Mouse (Mus musculus): ENCODE measurements at regions not wholly inside any gene's neighbourhood (a gene's known extent, or its start where the extent isn't known, plus 50 kb on each side); places are given as distances from the start of the nearest gene placed in this dataset.
"Not testable (repeated sequence)": the region's sequence is repeated elsewhere in the genome, so short reads cannot be mapped to it uniquely, and the experiment has no call there.

DNA sequence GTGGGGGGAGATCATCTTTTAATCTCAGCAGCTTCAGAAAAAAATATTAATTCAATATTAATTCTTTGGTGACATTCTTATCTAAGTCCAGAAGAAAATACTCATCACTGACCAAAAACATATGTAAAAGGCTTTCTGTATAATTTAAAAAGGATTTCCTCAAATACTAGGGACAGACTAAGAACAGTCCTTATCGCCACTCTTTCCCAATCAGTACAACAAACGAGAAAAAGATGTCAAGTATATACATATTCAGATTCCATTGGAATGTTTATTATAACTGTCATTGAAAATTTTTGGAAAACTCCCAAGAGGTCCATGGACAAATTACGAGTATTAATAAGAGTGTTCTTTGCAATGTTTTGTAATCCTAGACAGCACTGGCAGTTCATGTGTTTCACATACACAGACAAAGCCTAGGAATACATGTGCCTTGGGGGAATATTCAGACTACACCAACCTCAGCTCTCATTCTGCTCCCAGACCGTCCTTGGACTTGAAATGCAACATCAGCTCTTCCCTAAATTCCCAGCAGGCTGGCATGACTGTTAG is 270.4 kb upstream of the Dcbld2 start:
- no peak for DNase-seq (ENCODE audit: low read depth)

DNA sequence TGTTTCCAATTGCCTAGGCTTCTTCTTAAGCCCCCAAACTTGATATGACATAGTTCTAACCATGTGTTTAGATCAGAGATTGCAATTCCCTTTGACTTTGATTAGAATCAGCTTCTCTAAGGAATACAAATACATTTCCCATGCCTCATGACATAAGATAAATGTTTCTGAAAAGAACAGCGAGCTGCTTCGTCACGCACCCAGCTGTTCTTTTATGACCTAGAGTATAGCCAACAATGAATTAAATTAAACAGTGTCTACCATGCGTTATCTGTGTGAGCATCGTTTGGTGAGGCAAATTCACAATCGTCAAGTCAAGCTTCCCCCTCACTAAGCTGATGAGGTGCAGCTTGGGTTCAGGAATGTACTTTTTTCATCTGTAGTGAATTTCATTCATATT is 261.8 kb upstream of the Dcbld2 start:
- no peak for DNase-seq (ENCODE audit: low read depth)

DNA sequence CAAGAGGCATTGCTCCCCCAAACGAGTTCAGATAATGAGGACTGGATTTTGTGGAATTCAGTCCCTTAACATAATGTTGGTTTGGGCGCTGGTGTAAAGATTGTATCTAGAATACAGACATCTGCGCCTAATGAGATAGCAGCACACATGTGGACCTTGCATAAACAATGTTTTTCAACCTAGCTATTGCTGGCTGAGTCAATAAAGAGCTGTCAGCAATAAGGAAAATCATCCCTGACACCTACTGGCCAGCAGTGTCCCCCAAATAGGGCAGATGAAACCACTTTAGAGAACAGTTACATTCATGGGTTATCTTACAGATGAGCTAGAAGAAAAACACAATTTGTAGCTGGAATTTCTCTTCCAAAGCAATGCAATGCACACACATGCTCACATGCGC is 252.7 kb upstream of the Dcbld2 start:
- DNase-seq (ENCODE audit: low read depth), result no peak

DNA sequence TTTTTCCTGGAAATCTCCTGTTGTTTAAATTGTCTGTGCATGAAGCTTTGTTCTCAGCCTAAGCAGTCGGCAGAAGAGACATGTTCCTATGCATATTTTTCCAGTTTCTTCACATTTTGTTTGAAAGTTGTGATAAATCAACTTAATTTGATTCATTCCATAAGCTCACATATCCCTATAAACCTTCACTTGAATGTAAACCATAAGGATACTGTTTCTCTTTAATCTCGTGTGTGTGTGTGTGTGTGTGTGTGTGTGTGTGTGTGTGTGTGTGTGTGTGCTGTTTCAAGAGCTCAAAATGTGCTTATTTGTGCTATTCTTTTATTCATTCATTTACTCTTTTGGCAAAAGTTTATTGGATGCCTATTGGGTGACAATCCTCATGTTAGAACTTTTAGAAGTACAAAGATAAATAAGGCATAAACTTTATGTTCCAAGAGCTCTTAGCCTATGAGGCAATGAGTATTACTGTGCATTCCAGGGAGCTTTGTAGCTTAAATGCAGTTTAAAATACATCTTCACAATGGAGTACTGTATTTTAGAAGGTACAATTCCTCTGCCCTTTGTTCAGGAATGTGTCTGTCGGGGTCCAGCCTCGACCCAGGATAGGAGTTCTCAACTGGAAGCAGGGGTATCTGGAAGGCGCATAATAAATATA is 229.4 kb upstream of the Dcbld2 start:
- no peak for DNase-seq (ENCODE audit: low read depth)

DNA sequence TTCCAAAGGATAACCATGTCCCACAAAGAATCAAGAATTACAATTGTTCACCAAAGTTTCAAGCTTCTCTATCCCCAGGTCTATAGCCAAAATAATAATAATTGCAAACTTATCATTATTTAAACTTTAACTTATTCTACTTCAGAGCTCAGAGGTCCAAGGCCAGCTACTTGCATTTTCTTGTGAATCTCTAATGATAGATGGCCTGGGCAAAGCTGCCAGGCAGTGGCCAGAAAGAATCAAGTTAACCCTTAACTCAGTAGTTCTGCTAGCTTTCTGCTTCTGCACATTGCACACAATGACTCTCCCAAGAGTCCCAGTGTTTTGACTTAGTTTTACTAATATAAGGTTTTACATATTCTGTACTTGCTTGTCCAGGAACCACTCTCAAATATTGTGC is 228.3 kb upstream of the Dcbld2 start:
- DNase-seq (ENCODE audit: low read depth), result not testable (repeated sequence)

DNA sequence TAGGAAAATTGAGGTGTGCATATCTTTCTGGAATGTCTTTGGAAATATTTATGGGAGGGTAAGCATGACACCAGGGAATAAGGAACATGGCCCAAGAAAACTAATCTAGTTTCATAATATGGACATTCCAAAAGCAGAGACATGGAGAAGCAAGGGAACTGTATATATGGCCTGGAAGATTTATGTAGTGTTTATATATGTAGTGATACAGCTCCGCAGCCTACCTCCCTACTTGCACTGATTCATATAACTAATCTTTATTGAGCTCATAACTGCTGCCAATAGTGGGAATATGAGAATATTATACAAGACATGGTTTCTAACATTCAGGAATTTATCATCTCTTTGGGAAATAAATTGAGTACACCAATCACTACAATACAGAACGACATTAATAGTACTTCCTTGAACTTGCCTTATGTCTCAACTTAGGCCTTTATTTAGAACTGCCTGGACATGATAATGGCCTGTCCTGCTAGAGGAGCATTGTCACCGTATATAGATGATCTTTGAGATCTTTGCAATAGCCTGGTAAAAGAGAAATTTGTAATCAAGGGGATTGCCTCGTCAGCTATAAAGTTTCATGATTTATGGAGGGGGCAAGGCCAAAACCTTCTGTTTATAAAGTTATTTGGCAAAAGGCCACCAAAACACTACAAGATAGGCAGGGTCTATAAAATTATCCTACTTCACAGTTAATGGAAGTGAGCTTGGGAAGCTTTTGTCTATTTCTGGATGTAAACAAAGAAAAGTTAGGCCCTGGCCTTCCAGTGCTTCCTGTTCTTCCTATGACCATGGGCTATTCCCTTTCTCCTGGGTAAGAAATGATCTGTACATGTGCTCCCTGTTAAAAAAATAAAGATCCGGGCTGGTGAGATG is 213.4 kb upstream of the Dcbld2 start:
- DNase-seq (ENCODE audit: low read depth), result no peak

DNA sequence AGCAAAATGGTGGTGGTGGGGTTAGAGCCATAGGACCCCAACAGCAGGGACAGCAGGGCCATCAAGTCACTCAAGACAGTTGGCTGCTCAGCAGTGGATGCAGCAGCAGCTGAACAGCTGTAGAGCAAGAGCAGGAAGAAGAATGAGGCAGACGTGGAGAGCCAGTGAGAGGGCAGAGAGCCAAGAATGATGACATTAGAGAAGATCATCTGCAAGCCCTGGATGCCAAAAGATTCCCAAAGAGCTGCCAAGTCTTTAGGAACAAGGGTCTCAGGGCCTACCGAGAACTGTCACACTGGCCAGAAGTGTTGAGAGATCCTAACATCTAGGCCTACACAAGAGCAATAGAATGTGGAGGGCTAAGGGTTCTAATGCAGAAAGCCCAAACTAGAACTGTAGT is 196.4 kb upstream of the Dcbld2 start:
- no peak for DNase-seq (ENCODE audit: low read depth)

DNA sequence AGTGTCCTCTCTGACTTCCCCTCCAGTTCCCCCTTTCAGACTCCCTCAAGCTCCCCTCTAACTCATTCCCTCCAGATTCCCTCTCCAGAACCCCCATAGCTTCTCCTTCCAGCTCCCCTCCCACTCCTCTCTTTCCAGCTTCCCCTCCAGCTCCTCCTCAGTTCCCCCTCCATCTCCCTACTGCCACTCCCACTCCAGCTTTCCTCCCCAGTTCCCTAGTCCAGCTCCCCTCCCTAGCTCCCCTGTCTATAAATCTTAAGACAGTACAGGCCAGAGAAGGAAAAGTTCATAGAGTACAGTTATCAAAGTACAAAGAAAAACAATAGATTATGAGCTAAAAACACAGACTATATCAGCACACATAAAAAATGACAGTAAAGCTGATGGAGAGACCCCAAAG is 173.6 kb upstream of the Dcbld2 start:
- DNase-seq (ENCODE audit: low read depth), result no peak

DNA sequence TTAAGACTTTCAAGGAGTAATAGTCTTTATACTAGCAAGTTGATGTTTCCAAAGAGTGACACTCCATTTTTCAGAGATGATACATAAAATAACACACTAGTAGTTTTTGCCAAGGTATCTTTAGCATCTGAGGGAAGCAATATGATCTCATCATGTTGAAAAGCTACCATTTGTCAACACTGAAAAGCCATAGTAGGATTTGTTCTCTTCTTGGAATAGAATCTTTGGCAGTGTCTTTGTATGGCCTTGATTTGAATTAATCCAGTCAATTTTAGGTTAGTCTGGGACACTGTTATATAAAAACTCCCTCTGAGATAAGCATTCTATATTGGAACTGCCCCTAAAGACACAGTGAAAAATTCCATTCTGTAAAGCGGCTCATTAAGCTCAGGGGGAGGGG is 171.4 kb upstream of the Dcbld2 start:
- no peak for DNase-seq (ENCODE audit: low read depth)

DNA sequence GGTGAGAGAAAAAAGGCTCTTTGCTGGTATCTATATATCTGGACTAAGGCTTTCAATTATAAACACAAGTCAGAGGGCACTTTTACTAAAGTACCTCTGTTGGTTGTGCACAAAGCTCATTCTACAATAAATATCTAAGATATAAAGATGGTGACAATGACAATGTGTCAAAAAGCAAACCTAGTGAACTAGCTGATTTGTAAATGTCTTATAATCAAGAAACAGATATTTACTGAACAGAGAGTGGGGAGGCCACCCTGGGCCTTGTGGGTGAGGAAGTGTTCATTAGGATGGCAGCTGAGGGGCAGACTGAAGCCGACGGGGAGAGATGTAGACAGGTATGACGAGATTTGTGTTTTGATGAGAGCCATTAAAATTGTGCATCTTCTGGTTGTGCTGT is 132.0 kb upstream of the Dcbld2 start:
- no peak for DNase-seq (ENCODE audit: low read depth)

DNA sequence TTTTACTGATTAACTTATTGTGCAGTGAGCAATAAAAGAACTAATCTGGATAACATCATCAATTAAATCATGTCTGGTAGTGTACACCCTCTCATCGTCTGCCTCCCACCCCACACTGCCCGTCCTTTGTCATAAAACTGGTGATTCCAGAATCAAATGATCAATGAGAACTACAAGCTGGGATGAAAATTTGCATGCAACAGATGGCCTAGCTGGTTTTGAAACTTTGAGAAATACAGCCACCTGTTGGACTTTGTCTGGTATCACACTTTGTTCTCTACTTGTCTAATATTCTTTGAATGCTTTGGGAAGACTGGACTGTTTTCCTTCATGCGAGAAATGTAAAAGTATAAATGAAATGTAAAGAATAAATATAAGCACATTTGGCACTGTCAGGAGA is 126.8 kb upstream of the Dcbld2 start:
- DNase-seq (ENCODE audit: low read depth), result peak; percentile 27

DNA sequence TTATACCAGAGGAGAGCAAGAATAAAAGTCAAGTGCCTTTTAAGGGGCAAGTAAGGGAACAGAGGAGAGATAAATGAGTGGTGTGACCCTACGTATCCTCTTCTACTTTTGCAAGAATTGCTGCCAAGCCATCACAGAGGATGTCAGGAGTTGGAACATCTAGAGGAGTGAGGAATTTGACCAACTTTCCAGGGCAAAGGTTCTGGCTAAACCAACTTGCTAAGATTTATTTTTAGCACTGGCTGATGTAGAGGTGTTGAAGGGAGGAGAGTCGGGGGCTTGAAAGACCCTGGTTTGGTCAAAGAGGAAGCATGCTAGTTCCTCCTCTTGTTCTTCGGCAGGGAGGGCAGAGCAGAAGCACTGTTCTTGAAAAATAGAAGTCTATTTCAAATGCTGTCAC is 113.8 kb upstream of the Dcbld2 start:
- DNase-seq (ENCODE audit: low read depth), result no peak

DNA sequence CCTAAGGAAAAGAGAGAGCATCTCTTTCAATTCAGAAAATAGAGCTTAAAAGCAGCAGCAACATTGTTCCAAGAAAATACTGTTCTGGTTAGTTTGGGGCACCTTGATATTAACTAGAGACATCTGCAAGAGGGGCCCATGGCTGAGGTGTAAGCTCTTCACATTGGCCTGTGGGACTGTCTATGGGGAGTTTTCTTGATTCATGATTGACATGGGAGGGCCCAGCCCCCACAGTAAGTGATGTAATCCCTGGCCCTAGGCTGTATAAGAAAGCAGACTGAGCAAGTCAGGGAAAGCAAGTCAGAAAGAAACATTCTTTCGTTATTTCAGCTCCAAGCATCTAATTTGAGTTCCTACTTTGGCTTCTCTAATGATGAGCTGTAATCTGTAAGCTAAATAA is 113.1 kb upstream of the Dcbld2 start:
- no peak for DNase-seq (ENCODE audit: low read depth)

DNA sequence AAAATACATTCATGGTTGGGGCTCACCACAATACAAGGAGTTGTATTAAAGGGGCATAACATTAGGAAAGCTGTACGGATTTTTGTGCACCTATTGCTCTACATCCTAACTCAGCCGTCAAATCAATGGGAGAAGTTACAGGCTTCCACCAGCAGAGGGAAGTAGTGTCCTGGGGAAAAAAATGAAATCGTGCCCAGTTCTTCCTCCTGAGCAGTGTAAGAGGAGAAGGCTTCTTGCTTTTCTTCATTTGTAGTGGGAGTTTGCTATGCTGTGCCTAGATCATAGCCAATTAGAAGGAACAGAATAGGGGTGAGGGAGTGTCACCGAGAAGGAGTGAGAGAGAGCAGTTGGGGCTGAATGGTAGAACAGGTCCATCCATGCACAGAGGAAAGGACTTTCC is 108.7 kb upstream of the Dcbld2 start:
- DNase-seq (ENCODE audit: low read depth), result peak; percentile 34

DNA sequence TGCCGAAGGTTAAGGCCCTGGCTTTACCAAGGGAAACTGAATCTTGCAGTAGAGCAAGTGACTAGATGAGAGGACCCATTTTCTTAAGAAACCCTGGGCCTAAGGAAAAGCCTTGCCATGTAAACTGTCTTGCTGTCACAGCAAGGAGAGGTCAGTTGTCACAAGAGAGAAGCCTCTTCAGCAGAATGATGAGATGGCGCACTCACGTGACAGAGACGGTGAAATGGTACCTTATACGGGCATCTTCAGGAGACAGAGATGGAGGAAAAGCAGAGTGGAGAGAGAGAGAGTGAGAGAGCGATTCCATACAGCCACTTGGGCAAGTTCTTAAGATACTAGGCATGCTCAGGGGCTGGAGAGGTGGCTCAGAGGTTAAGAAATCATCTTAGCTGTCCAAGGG is 108.1 kb upstream of the Dcbld2 start:
- no peak for DNase-seq (ENCODE audit: low read depth)

DNA sequence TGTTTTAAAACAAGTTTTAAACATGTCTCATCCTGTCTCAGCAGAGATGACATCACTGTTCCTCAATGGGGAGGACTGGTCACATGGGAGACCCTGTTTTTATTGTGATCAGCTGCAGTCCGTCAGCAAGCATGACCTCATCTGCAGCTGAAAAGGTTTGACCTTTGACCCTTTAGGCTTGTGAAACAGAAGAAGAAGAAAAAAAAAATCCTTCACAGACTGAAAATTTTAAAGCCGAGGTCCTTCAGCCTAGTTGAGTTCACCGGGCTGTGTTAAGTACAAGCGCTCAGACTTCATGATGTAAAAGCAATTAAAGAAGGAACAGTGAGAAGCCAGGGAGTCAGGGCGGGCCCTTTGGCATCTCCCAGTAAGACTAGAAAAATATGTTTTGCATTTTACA is 104.7 kb upstream of the Dcbld2 start:
- DNase-seq (ENCODE audit: low read depth), result no peak

DNA sequence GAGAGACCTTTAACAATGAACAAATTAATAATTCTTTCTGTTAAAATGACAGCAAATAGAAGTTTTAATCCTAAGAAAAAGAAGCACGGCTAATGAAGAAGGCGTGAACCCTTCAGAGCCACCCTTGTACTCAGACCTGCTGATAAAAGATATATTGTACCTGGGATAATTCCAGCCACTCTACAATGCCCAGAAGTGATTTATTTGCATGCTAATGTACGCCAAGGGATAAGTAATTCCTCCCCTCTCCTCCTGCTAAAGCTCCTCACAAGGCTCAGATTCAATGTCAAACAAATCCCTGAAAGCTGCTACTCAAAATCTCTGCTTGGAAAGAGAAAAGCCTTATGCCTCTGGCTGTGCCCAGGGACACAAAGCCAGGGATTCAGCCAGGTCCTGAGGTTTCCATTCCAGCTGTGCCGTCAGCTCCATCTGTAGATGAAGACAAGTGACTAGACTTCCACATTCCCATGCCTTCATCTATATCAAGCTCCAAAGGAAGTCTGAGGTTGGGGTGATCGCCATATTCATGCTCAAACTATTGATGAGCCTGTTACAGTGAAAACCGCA is 91.3 kb upstream of the Dcbld2 start:
- no peak for DNase-seq (ENCODE audit: low read depth)

DNA sequence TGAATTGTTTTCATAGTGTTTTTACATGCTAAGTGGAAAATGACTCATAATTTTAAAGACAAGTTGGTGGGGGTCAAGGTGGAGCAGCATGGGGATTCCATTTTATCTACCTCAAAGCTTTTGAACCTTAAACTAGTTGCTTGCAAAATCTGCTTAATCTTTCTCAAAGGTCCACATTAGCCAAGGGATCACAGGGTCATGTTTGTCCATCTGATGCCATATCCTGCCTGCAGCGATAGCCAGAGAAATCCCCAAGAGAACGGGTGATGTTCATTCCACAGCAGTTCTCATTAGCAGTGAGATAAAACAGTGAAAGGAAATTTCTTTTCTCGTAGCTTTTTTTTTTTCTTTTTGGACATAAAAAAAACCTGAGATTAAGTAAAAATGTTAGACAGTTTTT is 77.2 kb upstream of the Dcbld2 start:
- DNase-seq (ENCODE audit: low read depth), result no peak

DNA sequence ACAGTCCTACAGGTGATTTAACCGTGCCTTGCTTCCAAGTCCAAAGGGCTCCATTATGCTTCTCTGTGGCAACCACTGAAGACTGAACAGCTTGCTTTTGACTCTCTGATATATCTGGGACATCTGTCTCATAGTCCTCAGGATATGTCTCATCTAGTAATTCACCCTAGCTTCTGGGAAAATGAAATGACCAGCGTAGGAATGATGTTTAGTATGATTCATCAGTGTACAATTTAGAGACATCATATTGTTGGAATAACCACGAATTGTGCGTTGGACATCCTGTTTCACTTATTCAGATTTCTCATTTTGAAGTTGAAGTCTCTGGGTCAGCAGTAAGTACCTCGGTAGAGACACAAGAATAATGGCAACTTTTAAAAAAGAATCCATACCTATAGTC is 64.3 kb upstream of the Dcbld2 start:
- DNase-seq (ENCODE audit: low read depth), result no peak

DNA sequence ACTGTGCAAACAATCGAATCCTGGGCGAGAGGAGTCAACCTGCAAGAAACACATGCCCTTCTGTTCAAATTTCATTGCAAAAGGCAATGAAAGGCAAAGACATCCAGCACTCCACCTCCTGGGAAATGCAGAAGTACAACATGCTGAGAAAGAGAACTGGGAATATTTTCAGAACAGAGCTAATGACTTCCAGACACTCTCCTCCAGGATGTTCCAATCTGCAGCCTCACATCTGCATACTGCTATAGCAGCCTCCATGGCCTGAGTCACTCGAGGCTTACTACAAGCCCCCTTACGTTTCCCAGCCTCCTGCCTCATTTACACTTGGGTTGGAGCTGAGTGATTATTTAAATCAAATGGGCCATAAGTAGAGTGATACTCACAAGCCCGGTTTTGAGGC is 58.9 kb upstream of the Dcbld2 start:
- DNase-seq (ENCODE audit: low read depth), result peak; percentile 48

DNA sequence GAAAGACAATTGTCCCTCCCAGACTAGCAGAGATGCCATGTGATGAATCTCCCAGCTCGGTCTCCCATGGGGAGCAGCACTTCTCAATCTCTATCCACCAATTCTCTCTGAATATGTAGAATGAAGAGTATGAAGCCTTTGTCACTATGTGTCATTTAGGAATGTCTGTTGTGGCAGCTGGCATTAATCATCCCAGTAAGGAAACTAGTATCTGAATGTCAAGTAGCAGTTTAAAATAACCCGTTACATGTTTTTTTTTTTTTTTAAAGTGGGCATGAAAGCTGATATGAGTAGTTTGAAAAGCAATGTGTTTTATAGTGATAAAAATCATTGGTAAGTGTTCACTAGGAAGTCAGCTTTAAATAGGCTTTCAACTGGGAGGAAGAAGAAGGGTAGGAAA is 58.4 kb upstream of the Dcbld2 start:
- DNase-seq (ENCODE audit: low read depth), result no peak

DNA sequence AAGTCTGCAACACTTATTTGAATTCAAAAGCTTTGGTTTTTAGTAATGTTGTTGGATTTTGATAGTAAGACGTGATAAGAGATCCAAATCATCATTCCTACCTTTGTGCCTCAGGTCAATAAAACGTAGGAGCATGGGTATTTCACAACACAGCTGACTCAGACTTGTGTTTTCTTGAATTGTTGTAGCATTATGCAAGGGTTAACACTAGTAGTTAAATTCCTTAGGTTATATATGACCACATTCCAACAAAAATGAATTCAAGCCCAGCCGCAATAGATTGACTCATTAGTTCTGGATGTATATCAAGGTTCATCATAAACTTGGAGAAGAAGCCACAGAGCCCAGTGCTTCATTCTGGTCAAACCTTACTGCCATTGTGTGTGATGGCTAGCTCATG is 56.1 kb upstream of the Dcbld2 start:
- no peak for DNase-seq (ENCODE audit: low read depth)

DNA sequence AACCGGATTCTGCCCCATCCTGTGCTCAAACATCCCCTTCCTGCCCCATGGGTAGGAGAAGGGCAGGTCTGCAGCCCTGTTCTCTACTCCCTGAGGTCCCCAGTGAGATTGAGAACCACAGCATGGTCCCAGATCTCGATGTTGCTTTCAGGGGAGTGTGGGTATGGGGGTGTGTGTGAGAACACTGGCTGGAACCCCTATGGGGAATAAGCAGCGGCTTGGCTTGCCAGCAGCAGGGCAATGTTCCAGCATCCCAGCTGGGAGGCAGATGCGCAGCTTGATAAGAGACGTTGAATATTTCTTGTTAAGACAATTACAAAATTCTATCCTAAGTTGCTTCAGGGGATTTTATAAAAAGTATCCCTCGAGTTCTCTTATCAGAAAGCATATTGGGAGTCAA is 53.7 kb upstream of the Dcbld2 start:
- DNase-seq (ENCODE audit: low read depth), result no peak
